Mouse (Mus musculus) kidney, embryonic 14.5 days (tissue): Measurements from ENCODE around the gene Il6ra. TPM values are rescaled to one million over a fixed set of nuclear protein-coding genes. Genes with fewer than 3 reads are reported as not detected.

Experiments used
- ATAC-seq: fragments of 200-750 bp; cut with Nextera tagmentation; 2 replicates; pipeline ENCODE4 v1.8.0; 2017; ENCODE audit warnings: moderate number of reproducible peaks, mild to moderate bottlenecking, moderate TSS enrichment, moderate library complexity; ENCODE audit not compliant: low FRiP score, low TSS enrichment
- H3K27ac ChIP-seq: fragments of 300-500 bp; sonication (generic); 2 replicates; pipeline ENCODE4 v1.5.1; 2014; ENCODE audit warnings: low read depth, mild to moderate bottlenecking, low read length, moderate library complexity, mixed read lengths
- H3K27me3 ChIP-seq: fragments of 300-500 bp; sonication (generic); 2 replicates; pipeline ENCODE4 v1.6.1; 2014; ENCODE audit warnings: mild to moderate bottlenecking, low read length; ENCODE audit not compliant: control insufficient read depth, insufficient read depth
- H3K36me3 ChIP-seq: fragments of 300-500 bp; sonication (generic); 2 replicates; pipeline ENCODE4 v1.6.1; 2014; ENCODE audit warnings: low read length, mixed read lengths; ENCODE audit not compliant: control insufficient read depth, insufficient read depth
- H3K4me1 ChIP-seq: fragments of 300-500 bp; sonication (generic); 2 replicates; pipeline ENCODE4 v1.6.1; 2014; ENCODE audit warnings: low read length, mixed read lengths; ENCODE audit not compliant: control insufficient read depth, insufficient read depth
- H3K4me2 ChIP-seq: fragments of 300-500 bp; sonication (generic); replicated peaks from 2 replicates; pipeline ENCODE4 v1.6.1; 2014; ENCODE audit warnings: low read depth, mild to moderate bottlenecking, low read length
- H3K4me3 ChIP-seq: fragments of 300-500 bp; sonication (generic); 2 replicates; pipeline ENCODE4 v1.5.1; 2014; ENCODE audit warnings: mild to moderate bottlenecking, low read length
- H3K9ac ChIP-seq: fragments of 300-500 bp; sonication (generic); 2 replicates; pipeline ENCODE4 v1.6.1; 2014; ENCODE audit warnings: low read depth, mild to moderate bottlenecking, low read length, moderate library complexity
- H3K9me3 ChIP-seq: fragments of 300-500 bp; sonication (generic); 2 replicates; pipeline ENCODE4 v1.6.1; 2016; ENCODE audit warnings: low read length; ENCODE audit not compliant: control insufficient read depth
- WGBS: fragments of 180-500 bp; shearing (Covaris S2); extraction: QIAGEN DNeasy Blood & Tissue Kit; methylation state at CpG from one replicate; pipeline ENCODE4 v1.1.7; 2014; 5-methylcytosine and 5-hydroxymethylcytosine counted together
- polyA plus RNA-seq: library from polyadenylated mRNA; unstranded; fragments of >200 nt; fragmentation: Nextera tagmentation; extraction: Ambion mirVana; gene quantifications from 2 replicates; pipeline ENCODE4 v1.2.1, GENCODE M21; 2014

Il6ra gene
- polyA plus RNA-seq, 1 experiment from 2014 or later, result 0.55 TPM

- H3K9ac ChIP-seq, result no peak overlapping the region
- peak overlapping the region; percentile 55; the same call in 1 of the 2 replicates for H3K27ac ChIP-seq
- no peak overlapping the region for H3K4me2 ChIP-seq
- 53% methylated on average over 5 of the region's 5 CpGs for WGBS
- no peaks in the 10 kb centered on the region for H3K9me3 ChIP-seq
- no peaks in the 10 kb centered on the region for H3K27me3 ChIP-seq
- no peaks in the 10 kb centered on the region for H3K36me3 ChIP-seq
- no peak for ATAC-seq
- no peak overlapping the region for H3K4me3 ChIP-seq
- peaks cover 6% of the 10 kb centered on the region; the same call in 1 of the 2 replicates for H3K4me1 ChIP-seq
These were observed 14.0 kb downstream of the Il6ra start for GRCm38 (mm10) chr3:89898870-89899510.

GRCm38 (mm10) chr3:89898011-89898410 is 15.0 kb downstream of the Il6ra start:
- H3K27ac ChIP-seq, result no peak overlapping the region
- no peak for ATAC-seq
- H3K27me3 ChIP-seq, result no peaks in the 10 kb centered on the region
- H3K9ac ChIP-seq, result no peak overlapping the region
- H3K9me3 ChIP-seq, result no peaks in the 10 kb centered on the region
- WGBS, result 82% methylated on average over 10 of the region's 10 CpGs
- no peaks in the 10 kb centered on the region for H3K36me3 ChIP-seq
- H3K4me3 ChIP-seq, result no peak overlapping the region
- no peak overlapping the region for H3K4me2 ChIP-seq
- H3K4me1 ChIP-seq, result peaks cover 6% of the 10 kb centered on the region; the same call in 1 of the 2 replicates

GRCm38 (mm10) chr3:89897204-89897796 is 15.7 kb downstream of the Il6ra start:
- 73% methylated on average over 8 of the region's 8 CpGs for WGBS
- H3K27ac ChIP-seq, result no peak overlapping the region

GRCm38 (mm10) chr3:89896571-89896970 is 16.4 kb downstream of the Il6ra start:
- peaks cover 6% of the 10 kb centered on the region; the same call in 1 of the 2 replicates for H3K4me1 ChIP-seq
- H3K27me3 ChIP-seq, result no peaks in the 10 kb centered on the region
- no peaks in the 10 kb centered on the region for H3K36me3 ChIP-seq
- no peak overlapping the region for H3K4me2 ChIP-seq
- 19% methylated on average over 5 of the region's 5 CpGs for WGBS
- H3K4me3 ChIP-seq, result no peak overlapping the region
- ATAC-seq, result no peak
- H3K9ac ChIP-seq, result no peak overlapping the region
- H3K9me3 ChIP-seq, result no peaks in the 10 kb centered on the region
- no peak overlapping the region for H3K27ac ChIP-seq

More at GRCm38 (mm10) chr3:89897204-89897796, 15.7 kb downstream of the Il6ra start:
- Histone ChIP-seq H3K9me3 (no peaks in the 10 kb centered on the region), H3K4me2 (no peak overlapping the region), H3K27me3 (no peaks in the 10 kb centered on the region), H3K4me1 (peaks cover 6% of the 10 kb centered on the region; the same call in 1 of the 2 replicates), H3K9ac (no peak overlapping the region), H3K4me3 (no peak overlapping the region), H3K36me3 (no peaks in the 10 kb centered on the region)
- ATAC-seq, result no peak

- no peak overlapping the region for H3K9ac ChIP-seq
- peaks cover 2% of the 10 kb centered on the region; the same call in 1 of the 2 replicates for H3K4me1 ChIP-seq
- no peaks in the 10 kb centered on the region for H3K9me3 ChIP-seq
- H3K4me2 ChIP-seq, result no peak overlapping the region
- no peaks in the 10 kb centered on the region for H3K36me3 ChIP-seq
- no peak for ATAC-seq
- H3K27ac ChIP-seq, result no peak overlapping the region
- no peaks in the 10 kb centered on the region for H3K27me3 ChIP-seq
- WGBS, result 92% methylated on average over 5 of the region's 5 CpGs
- no peak overlapping the region for H3K4me3 ChIP-seq
These were observed 20.4 kb downstream of the Il6ra start for GRCm38 (mm10) chr3:89892517-89893106.

- Histone ChIP-seq H3K27ac (no peak overlapping the region), H3K36me3 (no peaks in the 10 kb centered on the region), H3K4me2 (no peak overlapping the region), H3K9me3 (no peaks in the 10 kb centered on the region), H3K27me3 (no peaks in the 10 kb centered on the region), H3K9ac (no peak overlapping the region), H3K4me1 (peaks cover 2% of the 10 kb centered on the region; the same call in 1 of the 2 replicates), H3K4me3 (no peak overlapping the region)
- ATAC-seq, result no peak
These were observed 21.3 kb downstream of the Il6ra start for GRCm38 (mm10) chr3:89891696-89892095.

- WGBS, result 17% methylated on average over 8 of the region's 8 CpGs
- H3K4me2 ChIP-seq, result no peak overlapping the region
- no peak overlapping the region for H3K9ac ChIP-seq
- no peak overlapping the region for H3K4me3 ChIP-seq
- H3K27ac ChIP-seq, result no peak overlapping the region
- H3K36me3 ChIP-seq, result no peaks in the 10 kb centered on the region
- no peak for ATAC-seq
- no peaks in the 10 kb centered on the region for H3K4me1 ChIP-seq
- no peaks in the 10 kb centered on the region for H3K9me3 ChIP-seq
- H3K27me3 ChIP-seq, result no peaks in the 10 kb centered on the region
These were observed 23.1 kb downstream of the Il6ra start for GRCm38 (mm10) chr3:89889841-89890430.

- Histone ChIP-seq H3K4me3 (no peak overlapping the region), H3K36me3 (no peaks in the 10 kb centered on the region), H3K27me3 (no peaks in the 10 kb centered on the region), H3K9me3 (no peaks in the 10 kb centered on the region), H3K9ac (no peak overlapping the region), H3K4me2 (no peak overlapping the region), H3K27ac (no peak overlapping the region), H3K4me1 (no peaks in the 10 kb centered on the region)
- WGBS, result 92% methylated on average over 7 of the region's 7 CpGs
- no peak for ATAC-seq
These were observed 25.3 kb downstream of the Il6ra start for GRCm38 (mm10) chr3:89887582-89888230.
